Mouse (Mus musculus) common myeloid progenitor, adult 5-6 weeks (primary cell): Measurements from ENCODE around the gene Tedc2. TPM values are rescaled to one million over a fixed set of nuclear protein-coding genes. Genes with fewer than 3 reads are reported as not detected.

Experiments
- ATAC-seq: replicated peaks from 2 replicates; pipeline ENCODE4 v1.8.0; 2016; ENCODE audit warnings: low read depth, mild to moderate bottlenecking, moderate TSS enrichment, inconsistent platforms; ENCODE audit not compliant: poor library complexity, severe bottlenecking
- total RNA-seq: library from RNA; stranded (forward); fragments of 200-1000, 187-1606 nt; gene quantifications from 2 replicates; pipeline ENCODE4 v1.2.3, GENCODE M21; 2017

Gene Tedc2
- total RNA-seq, 1 experiment from 2014 or later: 17.4 TPM

DNA sequence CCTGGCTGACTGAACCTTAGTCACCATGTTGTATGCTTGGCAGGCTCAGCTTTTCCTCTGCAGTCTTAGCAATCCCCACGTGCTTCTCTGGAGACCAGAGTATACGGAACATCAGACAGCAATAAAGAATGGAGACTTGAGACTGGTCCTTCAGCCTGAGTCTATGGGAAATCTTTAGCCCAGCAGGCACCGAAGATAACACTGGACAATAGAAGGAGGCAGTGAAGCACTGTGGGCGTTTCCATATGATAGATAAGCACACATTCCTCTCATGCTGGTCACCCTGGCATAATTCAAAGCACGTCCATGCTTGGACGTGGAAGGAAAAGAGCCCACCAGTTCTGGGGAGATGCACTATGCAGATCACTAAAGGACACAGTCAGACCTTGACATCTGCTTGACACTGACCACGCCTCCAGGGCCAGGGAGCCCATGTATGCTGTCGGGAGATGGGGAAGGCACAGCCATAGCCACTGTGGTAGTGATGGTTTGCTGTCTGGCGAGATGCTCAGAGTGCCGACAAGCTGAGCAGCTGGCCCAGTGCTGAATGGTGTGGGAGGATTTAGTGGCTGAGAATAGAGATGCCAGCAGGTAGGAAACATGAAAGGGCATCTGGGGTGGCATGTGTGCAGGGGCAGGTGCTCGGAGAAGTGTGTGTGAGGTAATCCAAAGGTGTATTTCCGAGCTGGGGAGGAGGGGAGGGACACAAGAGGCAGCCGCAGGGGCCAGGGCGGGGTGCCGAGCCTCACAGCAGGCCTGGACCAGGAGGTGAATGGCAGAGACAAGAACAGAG, 23.4 kb downstream of the Tedc2 start:
- ATAC-seq: no peak

DNA sequence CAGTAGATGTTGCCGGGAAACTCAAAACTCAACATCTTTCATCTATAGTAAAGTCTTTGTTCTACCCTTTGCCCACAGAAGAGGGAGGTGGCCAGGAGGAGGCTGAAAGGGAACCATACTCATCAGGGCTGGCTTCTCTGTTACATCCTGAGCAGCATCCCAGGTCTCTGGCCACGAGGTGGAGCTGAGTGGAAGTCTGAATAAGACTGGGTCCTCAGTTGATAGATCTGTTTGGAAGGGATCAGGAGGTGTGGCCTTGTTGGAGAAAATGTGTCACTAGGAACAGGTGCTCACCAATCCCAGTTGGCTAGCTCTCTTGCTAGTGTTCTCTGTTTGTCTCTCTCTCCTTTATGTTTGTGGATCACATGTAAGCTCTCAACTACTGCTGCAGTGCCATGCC, 25.3 kb downstream of the Tedc2 start:
- no peak for ATAC-seq

- no peak; the same call in 1 of the 2 replicates for ATAC-seq
Observed at GRCm38 (mm10) chr17:24193769-24194168, 26.9 kb downstream of the Tedc2 start.

DNA sequence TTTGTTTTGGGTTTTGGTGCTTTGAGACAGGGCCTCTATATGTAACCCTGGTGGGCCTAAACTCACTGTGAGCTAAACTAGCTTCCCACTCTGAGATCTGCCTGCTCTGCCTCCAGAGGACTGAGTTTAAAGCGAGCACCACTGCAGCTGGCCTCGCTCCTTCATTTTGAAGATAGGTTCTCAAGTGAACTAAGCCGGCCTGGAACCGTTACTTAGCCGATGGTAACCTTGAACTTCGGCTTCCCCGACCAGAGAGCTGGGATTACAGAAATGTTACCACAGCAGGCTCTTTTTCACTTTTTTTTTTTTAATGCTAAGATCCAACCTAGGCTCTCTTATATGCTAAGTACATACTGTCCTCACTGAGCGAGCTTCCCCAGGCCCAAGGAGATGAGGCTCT, 27.4 kb downstream of the Tedc2 start:
- ATAC-seq: 0 out of 2 replicates have a peak, but pooled peaks have one; percentile 20

DNA sequence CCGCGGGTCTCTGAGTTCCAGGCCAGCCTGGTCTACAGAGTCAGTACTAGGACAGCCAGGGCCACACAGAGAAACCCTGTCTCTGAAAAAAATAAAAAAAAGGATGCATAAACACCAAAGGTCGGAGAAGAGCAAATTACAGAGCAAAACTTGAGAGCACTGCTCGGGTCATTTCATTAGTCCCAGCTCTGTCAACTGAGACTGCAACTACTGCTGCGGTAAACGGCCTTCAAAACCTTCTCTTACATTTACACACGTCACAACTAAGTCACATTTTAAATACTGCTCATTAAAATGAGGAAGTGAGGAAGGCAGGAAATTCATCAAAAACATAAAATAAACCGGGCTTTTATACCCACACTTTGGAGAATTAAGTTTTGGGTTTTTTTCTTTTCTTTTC, 27.8 kb downstream of the Tedc2 start:
- ATAC-seq: peak; percentile 64

DNA sequence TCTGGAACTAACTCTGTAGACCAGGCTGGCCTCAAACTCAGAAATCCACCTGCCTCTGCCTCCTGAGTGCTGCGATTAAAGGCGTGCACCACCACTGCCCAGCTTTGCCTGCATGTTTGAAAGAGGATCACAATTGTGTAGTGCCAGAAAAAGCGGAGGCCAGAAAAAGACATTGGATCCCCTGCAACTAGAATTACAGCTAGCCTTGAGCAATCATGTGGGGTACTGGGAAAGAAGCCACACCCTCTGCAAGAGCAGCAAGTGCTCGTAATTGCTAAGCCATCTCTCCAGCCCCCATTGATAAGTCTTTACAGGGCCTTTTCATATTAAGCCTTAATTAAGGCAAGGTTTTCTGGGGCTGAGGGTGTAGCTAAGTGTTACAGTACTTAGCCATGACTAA, 29.2 kb downstream of the Tedc2 start:
- ATAC-seq: no peak

GRCm38 (mm10) chr17:24190934-24191333, 29.7 kb downstream of the Tedc2 start:
- no peak for ATAC-seq

- ATAC-seq: no peak
Observed at GRCm38 (mm10) chr17:24174259-24174658, 46.4 kb downstream of the Tedc2 start.

GRCm38 (mm10) chr17:24173423-24173822, 47.2 kb downstream of the Tedc2 start:
- ATAC-seq: peak; percentile 33; the same call in 1 of the 2 replicates

GRCm38 (mm10) chr17:24171738-24172137, 48.9 kb downstream of the Tedc2 start:
- ATAC-seq: no peak

GRCm38 (mm10) chr17:24170729-24171128, 49.9 kb downstream of the Tedc2 start:
- ATAC-seq: 0 out of 2 replicates have a peak, but pooled peaks have one; percentile 7

DNA sequence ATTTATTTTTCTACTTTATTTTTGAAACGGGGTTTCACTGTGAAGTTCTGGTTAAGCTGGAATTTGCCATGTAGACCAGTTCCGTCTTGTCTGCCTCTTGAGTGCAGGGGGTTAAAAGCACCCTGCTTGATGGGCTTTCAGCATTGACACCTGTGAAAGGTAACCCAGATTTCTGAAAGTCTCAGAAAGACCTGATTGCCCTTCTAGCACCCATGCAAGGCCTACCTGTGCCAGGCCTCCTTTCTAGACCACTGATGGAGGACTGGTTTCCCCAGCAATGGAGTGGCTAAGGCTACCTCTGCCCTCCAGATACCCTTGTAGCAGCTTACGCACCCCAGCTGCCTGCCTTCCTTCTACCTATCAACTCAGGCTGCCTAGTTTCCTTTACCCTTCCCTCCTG, 50.5 kb downstream of the Tedc2 start:
- ATAC-seq: no peak

DNA sequence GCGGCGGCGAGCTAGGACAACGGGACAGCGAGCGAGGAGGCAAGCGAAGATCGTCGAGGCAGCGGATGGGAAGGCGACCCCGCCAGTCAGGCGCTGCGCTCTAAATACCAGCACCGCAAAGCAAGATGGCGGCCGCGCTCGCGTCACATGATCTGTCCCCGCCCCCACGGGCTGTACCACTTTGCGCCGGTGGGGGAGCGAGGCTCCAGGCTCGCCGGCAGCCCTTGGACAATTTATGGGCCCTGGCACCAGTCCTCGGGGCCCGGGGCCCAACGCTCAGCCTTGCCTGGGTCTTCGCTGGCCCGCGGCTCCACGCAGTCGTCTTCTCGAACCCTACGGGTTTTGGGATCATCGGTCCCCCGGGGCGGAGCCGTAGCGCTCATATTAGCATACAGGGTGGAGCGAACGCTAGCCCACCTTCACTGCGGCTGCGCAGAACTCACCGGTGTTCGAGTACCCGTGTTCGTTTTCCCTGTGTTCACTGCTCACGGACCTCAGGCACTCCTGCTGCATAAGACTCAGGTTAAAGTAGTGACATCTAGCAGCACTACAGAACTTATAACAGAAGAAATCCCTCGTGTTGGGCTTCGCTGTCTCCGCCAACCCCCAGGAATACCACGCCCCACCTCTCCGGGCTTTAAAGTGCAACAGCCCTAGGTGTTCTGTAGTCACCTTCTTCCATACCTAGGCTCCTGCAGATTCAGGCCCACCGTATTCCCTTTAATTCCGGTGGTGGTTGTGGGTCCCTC, 51.2 kb downstream of the Tedc2 start, which contains the start of gene Atp6v0c:
Gene Atp6v0c (minus strand): TSS at position 386 of the 749 bp plus-strand sequence.
- peak; percentile 67 for ATAC-seq

DNA sequence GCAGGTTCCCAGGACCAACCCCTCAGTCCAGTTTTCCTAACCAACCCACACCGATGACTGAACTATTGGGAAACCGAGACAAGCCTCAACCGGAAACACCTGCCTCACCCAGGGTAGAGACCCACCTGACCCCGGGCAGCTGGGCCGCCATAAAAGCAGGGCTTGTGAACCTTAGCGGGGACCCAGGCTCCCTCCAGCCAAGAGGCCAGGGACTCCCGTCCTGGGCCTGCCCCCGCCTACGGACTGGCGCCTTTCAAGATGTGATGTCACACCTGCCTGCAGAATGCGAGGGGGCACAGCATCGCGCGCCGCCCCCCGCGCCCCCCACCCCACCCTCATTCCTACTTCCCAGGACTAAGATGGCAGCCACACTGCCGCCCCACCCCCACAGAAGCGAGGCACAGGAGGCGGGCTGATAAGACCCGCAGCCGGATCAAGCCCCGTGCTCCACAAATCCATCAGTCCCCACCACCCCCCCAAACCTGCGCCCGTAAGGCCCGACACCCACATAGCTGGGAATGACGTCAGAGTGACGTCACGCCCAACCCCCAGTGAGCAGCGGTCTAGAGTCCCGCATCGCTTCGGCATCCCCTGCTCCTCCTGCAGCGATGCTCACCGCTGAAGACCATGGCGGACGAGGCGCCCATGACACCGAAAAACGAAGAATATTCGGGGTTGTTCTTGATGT, 51.9 kb downstream of the Tedc2 start:
- peak; percentile 46 for ATAC-seq

- no peak for ATAC-seq
Observed at GRCm38 (mm10) chr17:24167891-24168505, 52.7 kb downstream of the Tedc2 start.

DNA sequence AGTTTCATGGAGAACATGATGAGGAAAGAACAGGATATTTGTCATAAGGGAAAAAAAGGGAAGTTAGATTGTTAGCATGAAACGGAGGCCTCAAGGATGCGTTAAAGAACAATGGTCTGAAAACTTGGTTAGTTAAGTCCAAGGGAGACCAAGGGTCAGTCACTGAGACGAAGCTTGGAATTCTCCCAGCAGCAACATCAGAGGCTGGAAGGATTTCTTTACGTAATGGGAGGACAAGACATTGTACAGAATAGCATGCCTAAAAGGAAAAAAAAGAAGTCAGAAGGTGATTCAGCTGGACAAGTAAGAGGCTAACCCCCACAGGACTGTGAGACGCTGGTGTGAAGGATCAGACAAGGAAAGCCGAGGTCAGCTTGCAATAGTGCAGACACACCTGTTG, 53.5 kb downstream of the Tedc2 start:
- no peak for ATAC-seq
